Mouse (Mus musculus): ENCODE measurements at regions not wholly inside any gene's neighbourhood (a gene's known extent, or its start where the extent isn't known, plus 50 kb on each side); places are given as distances from the start of the nearest gene placed in this dataset.

GRCm38 (mm10) chr10:67439042-67439635 is 96.1 kb upstream of the Egr2 start:
- DNase-seq (ENCODE audit: extremely low spot score) = no peak

DNA sequence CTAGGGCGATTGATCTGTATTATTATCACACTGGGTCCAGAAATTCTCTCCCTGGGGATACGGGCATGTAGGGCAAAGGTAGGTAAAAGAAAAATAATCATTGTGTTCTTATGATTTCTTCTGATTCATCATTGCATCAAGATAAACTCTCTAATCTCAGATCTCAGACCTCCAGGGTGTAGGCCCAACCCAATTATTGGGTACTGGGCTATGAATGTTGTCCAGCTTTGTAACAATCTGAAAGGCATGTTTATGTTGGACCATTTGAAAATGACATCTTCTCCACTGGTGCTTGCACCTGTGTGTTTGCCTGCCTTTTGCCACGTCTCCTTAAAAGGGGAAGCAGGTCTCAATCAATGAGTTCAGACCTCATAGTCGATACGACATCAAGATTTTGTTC is 95.4 kb upstream of the Egr2 start:
- no peak for DNase-seq (ENCODE audit: extremely low spot score)

GRCm38 (mm10) chr10:67441243-67441642 is 94.0 kb upstream of the Egr2 start:
- DNase-seq (ENCODE audit: extremely low spot score) = no peak

DNA sequence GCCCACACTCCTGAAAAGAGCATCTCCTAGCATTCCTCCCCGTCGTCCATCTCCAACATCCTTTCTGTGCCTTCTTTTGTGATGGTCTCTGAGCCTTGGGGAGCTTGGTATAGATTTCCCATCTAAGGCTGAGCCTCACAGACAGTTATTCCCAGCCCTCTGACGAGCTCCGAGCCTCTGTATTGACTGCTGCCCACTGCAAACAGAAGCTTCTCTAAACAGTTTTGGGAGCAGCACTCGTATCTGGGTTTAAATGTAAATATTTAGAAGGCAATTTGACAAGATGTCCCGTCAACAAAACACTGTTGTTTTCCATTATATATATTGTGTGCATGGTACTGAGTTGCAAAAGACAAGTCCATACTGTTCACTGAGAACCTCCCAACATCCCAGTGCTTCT is 86.4 kb upstream of the Egr2 start:
- DNase-seq (ENCODE audit: extremely low spot score) = no peak

GRCm38 (mm10) chr10:67454149-67454548 is 81.1 kb upstream of the Egr2 start:
- peak; percentile 36 for DNase-seq (ENCODE audit: extremely low spot score)

DNA sequence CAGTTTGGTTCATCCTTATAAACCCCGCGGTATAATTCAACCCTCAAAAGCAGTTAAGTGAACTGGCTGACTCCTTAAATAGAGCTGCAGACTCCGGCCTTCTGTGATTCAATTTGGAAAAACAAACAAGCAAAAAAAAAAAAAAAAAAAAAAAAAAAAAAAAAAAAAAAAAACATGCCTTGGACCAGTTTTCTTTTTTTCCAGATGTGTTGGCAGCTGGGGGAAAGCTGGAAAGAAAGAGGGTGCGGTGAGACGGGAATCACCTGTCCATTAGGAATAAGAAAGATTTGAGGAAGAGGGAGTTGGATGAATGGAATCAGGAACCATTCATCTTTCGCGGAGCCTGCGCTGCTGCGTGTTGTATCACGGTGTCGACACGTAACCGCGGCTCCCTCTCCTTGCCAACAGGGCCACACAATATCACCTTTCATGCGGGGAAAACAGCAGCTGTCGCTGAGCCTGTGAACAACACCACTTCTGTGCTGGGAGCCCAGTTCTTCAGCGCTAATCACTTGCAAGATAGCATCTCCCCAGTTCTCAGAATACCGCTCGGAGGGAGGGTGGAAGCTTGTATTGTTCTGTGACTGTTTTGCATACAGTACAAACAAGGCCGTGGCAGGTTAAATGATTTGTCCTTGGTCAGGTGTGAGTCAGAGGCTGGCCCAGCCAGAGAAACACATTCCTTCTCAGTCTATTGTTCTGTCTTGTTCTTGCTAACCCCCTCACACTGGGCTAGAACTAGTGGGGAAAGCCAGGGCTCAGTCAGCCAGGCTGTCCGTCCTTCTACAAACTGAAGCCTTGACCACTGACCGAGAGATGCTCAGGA is 76.6 kb upstream of the Egr2 start:
- no peak for DNase-seq (ENCODE audit: extremely low spot score)

DNA sequence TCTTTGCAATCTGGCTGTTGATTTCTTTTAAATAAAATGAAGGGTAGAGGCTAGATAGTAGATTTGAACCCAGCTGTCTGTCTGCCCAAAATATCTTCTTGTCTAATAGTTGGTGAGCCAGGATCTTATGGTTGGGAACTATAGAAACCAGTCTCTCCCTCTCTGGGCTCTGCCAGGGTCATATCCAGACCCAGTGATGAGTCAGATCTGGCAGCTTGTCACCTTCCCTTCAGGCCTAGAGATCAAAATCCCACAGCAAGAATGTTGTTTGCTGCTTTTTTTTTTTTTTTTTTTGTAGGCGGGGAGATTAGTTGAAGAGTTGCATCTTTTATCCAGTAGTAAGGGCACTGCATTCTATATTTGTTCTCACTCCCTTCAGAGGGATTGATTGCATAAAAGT is 74.0 kb upstream of the Egr2 start:
- no peak for DNase-seq (ENCODE audit: extremely low spot score)

GRCm38 (mm10) chr10:67461862-67462261 is 73.4 kb upstream of the Egr2 start:
- no peak for DNase-seq (ENCODE audit: extremely low spot score)

GRCm38 (mm10) chr10:67468724-67469123 is 66.6 kb upstream of the Egr2 start:
- peak; percentile 27 for DNase-seq (ENCODE audit: extremely low spot score)

DNA sequence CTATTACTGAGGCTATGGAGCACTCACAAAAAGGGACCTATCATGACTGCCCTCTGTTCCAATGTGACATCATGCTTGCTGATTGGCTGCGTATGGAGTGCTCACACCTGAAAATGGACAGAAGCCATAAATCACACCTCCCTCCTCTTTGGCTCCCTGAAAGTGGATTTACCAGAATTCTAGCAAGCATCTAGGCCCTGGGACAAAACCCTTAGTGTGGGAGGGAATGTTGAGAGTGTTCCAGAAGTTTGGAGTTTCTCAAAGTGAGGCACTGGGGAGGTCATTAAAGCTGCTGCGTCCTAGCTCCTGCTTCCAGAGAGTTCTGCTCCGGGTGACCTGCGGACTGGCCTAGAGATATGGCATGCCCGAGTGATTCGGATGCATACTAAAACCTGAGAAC is 62.3 kb upstream of the Egr2 start:
- no peak for DNase-seq (ENCODE audit: extremely low spot score)

DNA sequence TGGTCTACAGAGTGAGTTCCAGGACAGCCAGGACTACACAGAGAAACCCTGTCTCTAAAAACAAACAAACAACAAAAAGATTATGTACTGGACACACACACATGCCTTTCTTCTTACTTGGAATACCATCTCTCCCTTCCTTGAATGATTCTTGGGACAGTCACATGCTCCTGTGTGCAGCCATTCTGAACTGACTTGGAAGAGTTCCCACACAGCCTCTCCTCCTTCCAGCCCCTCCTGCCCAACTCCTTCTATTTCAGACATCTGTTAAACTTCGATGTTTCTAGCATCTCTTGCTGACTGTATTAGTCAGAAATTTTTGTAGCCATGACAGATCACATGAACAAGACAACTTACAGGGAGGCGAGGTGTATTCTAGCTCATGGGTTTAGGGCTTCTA is 60.9 kb upstream of the Egr2 start:
- no peak for DNase-seq (ENCODE audit: extremely low spot score)

DNA sequence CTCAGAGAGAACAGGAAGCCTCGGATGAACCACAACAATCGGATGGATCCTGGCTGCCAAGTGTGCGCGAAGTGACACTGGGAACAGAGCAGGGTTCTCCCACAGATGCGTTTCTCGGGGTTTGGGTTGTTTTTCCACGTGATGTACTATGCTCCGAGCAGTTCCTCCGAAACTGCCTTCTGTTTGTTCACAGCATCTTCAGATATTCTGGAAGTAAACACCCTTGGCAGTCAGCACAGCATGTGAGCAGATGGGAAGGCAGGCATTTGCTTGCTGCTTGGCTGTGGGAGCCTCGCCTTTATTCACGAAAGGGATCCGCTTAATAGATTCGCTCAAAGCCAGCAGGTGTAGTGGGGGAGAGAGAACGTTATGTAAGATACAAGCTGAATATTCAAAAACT is 53.0 kb upstream of the Egr2 start:
- DNase-seq (ENCODE audit: extremely low spot score) = no peak

GRCm38 (mm10) chr10:67483371-67483770 is 51.9 kb upstream of the Egr2 start:
- DNase-seq (ENCODE audit: extremely low spot score) = no peak

DNA sequence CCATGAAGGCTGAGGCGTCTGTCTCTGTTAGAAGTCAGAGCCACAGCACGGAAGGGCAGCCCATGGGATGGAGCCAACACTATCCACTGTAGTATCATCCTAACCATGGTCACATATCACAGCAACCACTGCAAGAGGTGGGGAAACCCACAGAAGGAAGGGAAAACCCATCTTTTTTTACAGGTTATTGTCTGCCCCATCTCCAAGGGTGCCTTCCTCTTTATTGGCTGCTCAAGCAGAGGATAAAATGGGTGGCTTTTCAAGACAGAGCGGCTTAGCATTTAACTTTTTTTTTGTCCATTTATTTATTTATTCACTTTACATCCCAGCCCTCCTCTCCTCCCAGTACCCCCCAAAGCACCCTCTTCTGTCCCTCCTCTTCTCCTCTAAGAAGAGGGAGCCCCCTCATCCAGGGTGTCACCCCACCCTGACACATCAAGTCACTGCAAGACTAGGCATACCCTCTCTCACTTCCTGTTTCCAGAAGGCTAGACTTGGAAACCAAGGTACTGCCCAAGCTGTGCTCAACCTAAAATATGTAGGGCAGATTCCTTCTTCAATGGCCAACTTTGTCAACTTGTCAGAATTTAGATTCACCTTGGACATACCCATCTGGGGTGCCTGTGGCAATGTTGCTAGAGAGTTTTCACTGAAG is 51.1 kb upstream of the Egr2 start:
- no peak for DNase-seq (ENCODE audit: extremely low spot score)
